Mouse (Mus musculus) heart, embryonic 11.5 days (tissue): ENCODE data around the gene Klc1. TPM values are rescaled to one million over a fixed set of nuclear protein-coding genes. Genes with fewer than 3 reads are reported as not detected.
"Not testable (repeated sequence)": the region's sequence is repeated elsewhere in the genome, so short reads cannot be mapped to it uniquely, and the experiment has no call there.

Experiments
- ATAC-seq: fragments of 200-750 bp; cut with Nextera tagmentation; replicated peaks from 2 replicates; pipeline ENCODE4 v1.8.0; 2017; ENCODE audit warnings: moderate library complexity; ENCODE audit not compliant: insufficient number of reproducible peaks, low FRiP score, low TSS enrichment
- H3K27ac ChIP-seq: fragments of 300-500 bp; sonication (generic); 2 replicates; pipeline ENCODE4 v1.5.1; 2014; ENCODE audit warnings: mild to moderate bottlenecking, low read depth, low read length
- H3K27me3 ChIP-seq: fragments of 300-500 bp; sonication (generic); 2 replicates; pipeline ENCODE4 v1.6.1; 2014; ENCODE audit warnings: mild to moderate bottlenecking, low read length, mixed read lengths; ENCODE audit not compliant: control insufficient read depth, insufficient read depth
- H3K36me3 ChIP-seq: fragments of 300-500 bp; sonication (generic); 2 replicates; pipeline ENCODE4 v1.6.1; 2014; ENCODE audit warnings: mild to moderate bottlenecking, low read length, moderate library complexity, mixed read lengths; ENCODE audit not compliant: control insufficient read depth, insufficient read depth
- H3K4me1 ChIP-seq: fragments of 300-500 bp; sonication (generic); 2 replicates; pipeline ENCODE4 v1.6.1; 2014; ENCODE audit warnings: low read length; ENCODE audit not compliant: control insufficient read depth, insufficient read depth
- H3K4me2 ChIP-seq: fragments of 300-500 bp; sonication (generic); 2 replicates; pipeline ENCODE4 v1.6.1; 2014; ENCODE audit warnings: mild to moderate bottlenecking, moderate library complexity
- H3K4me3 ChIP-seq: fragments of 300-500 bp; sonication (generic); 2 replicates; pipeline ENCODE4 v1.5.1; 2014; ENCODE audit warnings: low read depth, low read length
- H3K9ac ChIP-seq: fragments of 300-500 bp; sonication (generic); 2 replicates; pipeline ENCODE4 v1.6.1; 2014; ENCODE audit warnings: mild to moderate bottlenecking, low read depth, low read length, moderate library complexity
- H3K9me3 ChIP-seq: fragments of 300-500 bp; sonication (generic); replicated peaks from 2 replicates; pipeline ENCODE4 v1.6.1; 2016; ENCODE audit warnings: low read length; ENCODE audit not compliant: control insufficient read depth
- WGBS: fragments of 180-500 bp; shearing (Covaris S2); extraction: QIAGEN DNeasy Blood & Tissue Kit; methylation state at CpG from one replicate; pipeline ENCODE4 v1.1.7; 2014; ENCODE audit not compliant: insufficient replicate concordance; 5-methylcytosine and 5-hydroxymethylcytosine counted together
- polyA plus RNA-seq: library from polyadenylated mRNA; unstranded; fragments of >200 nt; fragmentation: Nextera tagmentation; extraction: Ambion mirVana; gene quantifications from 2 replicates; pipeline ENCODE4 v1.2.1, GENCODE M21; 2014

The Klc1 gene
- polyA plus RNA-seq, 1 experiment from 2014 or later, result 94.9 TPM

GRCm38 (mm10) chr12:111736676-111737075 is 22.0 kb upstream of the Klc1 start:
- H3K4me2 ChIP-seq, H3K36me3 ChIP-seq, H3K27ac ChIP-seq, H3K9me3 ChIP-seq, H3K4me3 ChIP-seq, ATAC-seq, H3K27me3 ChIP-seq, H3K9ac ChIP-seq: not testable (repeated sequence)
- H3K4me1 ChIP-seq, result peaks cover 10% of the 10 kb centered on the region
- 83% methylated on average over 8 of the region's 8 CpGs for WGBS

- H3K9me3 ChIP-seq, result no peaks in the 10 kb centered on the region
- H3K4me3 ChIP-seq, result no peak overlapping the region
- no peak for ATAC-seq
- H3K27me3 ChIP-seq, result no peaks in the 10 kb centered on the region
- H3K9ac ChIP-seq, result no peak overlapping the region
- peaks cover 10% of the 10 kb centered on the region for H3K4me1 ChIP-seq
- no peak overlapping the region for H3K27ac ChIP-seq
- 58% methylated on average over 9 of the region's 9 CpGs for WGBS
- H3K36me3 ChIP-seq, result no peaks in the 10 kb centered on the region
- H3K4me2 ChIP-seq, result no peak overlapping the region
Measured at GRCm38 (mm10) chr12:111737370-111737769, 21.3 kb upstream of the Klc1 start.

GRCm38 (mm10) chr12:111738754-111739153 is 19.9 kb upstream of the Klc1 start:
- Histone ChIP-seq H3K36me3 (no peaks in the 10 kb centered on the region), H3K9me3 (no peaks in the 10 kb centered on the region), H3K4me2 (no peak overlapping the region), H3K27ac (no peak overlapping the region), H3K27me3 (no peaks in the 10 kb centered on the region), H3K9ac (no peak overlapping the region), H3K4me3 (no peak overlapping the region), H3K4me1 (peaks cover 7% of the 10 kb centered on the region)
- ATAC-seq, result no peak
- 21% methylated on average over 3 of the region's 3 CpGs for WGBS

GRCm38 (mm10) chr12:111741338-111741737 is 17.3 kb upstream of the Klc1 start:
- H3K4me2 ChIP-seq, result no peak overlapping the region
- no peak overlapping the region for H3K9ac ChIP-seq
- no peaks in the 10 kb centered on the region for H3K27me3 ChIP-seq
- no peaks in the 10 kb centered on the region for H3K36me3 ChIP-seq
- WGBS, result 49% methylated on average over 8 of the region's 8 CpGs
- peaks cover 17% of the 10 kb centered on the region for H3K4me1 ChIP-seq
- H3K4me3 ChIP-seq, result no peak overlapping the region
- ATAC-seq, result no peak
- no peaks in the 10 kb centered on the region for H3K9me3 ChIP-seq
- no peak overlapping the region for H3K27ac ChIP-seq

GRCm38 (mm10) chr12:111743419-111743818 is 15.2 kb upstream of the Klc1 start:
- Histone ChIP-seq H3K4me3 (no peak overlapping the region), H3K4me2 (no peak overlapping the region), H3K36me3 (no peaks in the 10 kb centered on the region), H3K9ac (no peak overlapping the region), H3K27ac (no peak overlapping the region), H3K27me3 (no peaks in the 10 kb centered on the region), H3K4me1 (peaks cover 23% of the 10 kb centered on the region), H3K9me3 (no peaks in the 10 kb centered on the region)
- no peak for ATAC-seq
- WGBS, result 66% methylated on average over 2 of the region's 2 CpGs

- Histone ChIP-seq H3K4me2 (no peak overlapping the region), H3K27ac (no peak overlapping the region), H3K9ac (no peak overlapping the region), H3K27me3 (no peaks in the 10 kb centered on the region), H3K4me1 (peaks cover 23% of the 10 kb centered on the region), H3K9me3 (no peaks in the 10 kb centered on the region), H3K4me3 (no peak overlapping the region), H3K36me3 (no peaks in the 10 kb centered on the region)
- 82% methylated on average over 11 of the region's 11 CpGs for WGBS
- no peak for ATAC-seq
Measured at GRCm38 (mm10) chr12:111743981-111744423, 14.6 kb upstream of the Klc1 start.

GRCm38 (mm10) chr12:111745274-111745673 is 13.4 kb upstream of the Klc1 start:
- no peak overlapping the region for H3K4me3 ChIP-seq
- WGBS, result 78% methylated on average over 6 of the region's 6 CpGs
- no peak for ATAC-seq
- no peaks in the 10 kb centered on the region for H3K27me3 ChIP-seq
- no peak overlapping the region for H3K4me2 ChIP-seq
- no peaks in the 10 kb centered on the region for H3K9me3 ChIP-seq
- H3K9ac ChIP-seq, result no peak overlapping the region
- H3K36me3 ChIP-seq, result no peaks in the 10 kb centered on the region
- peaks cover 24% of the 10 kb centered on the region for H3K4me1 ChIP-seq
- H3K27ac ChIP-seq, result no peak overlapping the region

GRCm38 (mm10) chr12:111746091-111746490 is 12.6 kb upstream of the Klc1 start:
- Histone ChIP-seq H3K4me2 (peak overlapping the region; percentile 35), H3K9me3 (no peaks in the 10 kb centered on the region), H3K4me3 (no peak overlapping the region), H3K27ac (peak overlapping the region; percentile 64), H3K4me1 (peaks cover 21% of the 10 kb centered on the region), H3K36me3 (no peaks in the 10 kb centered on the region), H3K27me3 (no peaks in the 10 kb centered on the region), H3K9ac (0 out of 2 replicates have a peak overlapping the region, but pooled peaks have one; percentile 46)
- WGBS, result 37% methylated on average over 5 of the region's 5 CpGs
- no peak; the same call in 1 of the 2 replicates for ATAC-seq

GRCm38 (mm10) chr12:111747421-111747820 is 11.2 kb upstream of the Klc1 start:
- Histone ChIP-seq H3K4me2 (no peak overlapping the region), H3K27me3 (no peaks in the 10 kb centered on the region), H3K9me3 (no peaks in the 10 kb centered on the region), H3K4me1 (peaks cover 17% of the 10 kb centered on the region), H3K36me3 (no peaks in the 10 kb centered on the region), H3K9ac (no peak overlapping the region), H3K27ac (no peak overlapping the region), H3K4me3 (no peak overlapping the region)
- ATAC-seq, result no peak
- 77% methylated on average over 7 of the region's 7 CpGs for WGBS
